Mouse (Mus musculus) kidney, postnatal 14 days (tissue): Measurements from ENCODE around the gene Cenpk.
"Not testable (repeated sequence)": the region's sequence is repeated elsewhere in the genome, so short reads cannot be mapped to it uniquely, and the experiment has no call there.

Experiments used
- DNase-seq: peaks from one replicate; pipeline ENCODE4 v3.0.0; 2022; ENCODE audit warnings: mixed read lengths

The Cenpk gene

GRCm38 (mm10) chr13:104228384-104229066, at the start of gene Cenpk, which contains the start of gene Ppwd1:
TSS of gene Cenpk (plus strand) at chr13:104228611.
TSS of gene Ppwd1 (minus strand) at chr13:104228843.
- peak; percentile 97 for DNase-seq

DNA sequence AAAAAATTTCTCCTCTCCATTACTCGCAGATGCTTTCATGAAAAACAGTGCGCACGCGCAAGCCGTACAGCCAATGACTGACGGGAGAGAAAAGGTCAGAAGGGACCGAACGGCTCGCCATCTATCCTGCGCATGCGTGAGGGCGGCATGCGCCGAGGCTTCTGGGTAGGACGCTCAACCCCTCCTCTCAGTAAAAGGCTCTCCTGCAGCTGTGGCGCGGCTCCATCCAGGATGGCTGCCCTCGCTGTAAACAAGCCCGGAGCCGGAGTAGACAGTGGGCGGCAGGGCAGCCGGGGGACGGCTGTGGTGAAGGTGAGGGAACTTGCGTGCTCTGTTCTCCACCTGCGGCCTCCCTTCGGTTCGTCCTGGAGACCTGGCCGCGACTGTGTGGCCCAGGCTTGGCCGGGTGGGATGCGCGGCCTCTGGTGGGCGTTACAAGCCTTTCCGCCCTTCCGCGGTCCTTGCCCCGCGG, 49.7 kb upstream of the Cenpk start, which contains the start of gene Trim23:
TSS of gene Trim23 (plus strand) at position 148 of the 472 bp plus-strand sequence.
- peak; percentile 98 for DNase-seq

DNA sequence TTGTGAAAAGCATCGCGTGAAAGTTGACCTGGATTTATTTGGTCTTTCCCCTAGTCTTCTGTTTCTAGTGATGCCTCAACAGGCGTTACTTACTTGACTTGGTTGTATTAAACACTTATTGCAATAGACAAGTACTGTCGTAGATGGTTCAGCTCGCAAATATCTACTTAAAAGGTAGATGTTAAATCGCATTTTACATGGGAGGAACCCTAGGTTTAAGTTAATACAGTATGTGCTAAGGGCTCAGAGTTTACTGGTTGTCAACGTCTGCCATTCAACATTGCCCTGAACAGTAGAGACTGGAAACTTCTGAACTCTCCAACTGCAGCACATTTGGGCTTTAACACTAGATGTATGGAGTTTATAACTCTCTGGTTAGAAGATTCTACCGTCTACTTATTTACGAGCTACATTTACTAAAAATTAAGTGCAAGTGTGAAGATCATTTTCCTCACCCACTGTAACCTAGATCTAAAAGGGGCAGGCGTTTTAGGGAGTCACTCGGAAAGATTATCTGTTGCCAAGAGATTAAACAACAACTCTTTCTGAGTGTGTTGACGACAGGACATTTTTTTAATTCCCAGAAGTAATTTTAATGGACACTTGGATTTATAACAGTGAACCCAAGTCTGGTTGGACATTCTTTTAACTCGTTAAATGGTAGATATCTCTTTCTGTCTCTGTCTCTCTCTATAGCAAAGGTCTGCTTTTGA, 49.1 kb upstream of the Cenpk start:
- no peak for DNase-seq

DNA sequence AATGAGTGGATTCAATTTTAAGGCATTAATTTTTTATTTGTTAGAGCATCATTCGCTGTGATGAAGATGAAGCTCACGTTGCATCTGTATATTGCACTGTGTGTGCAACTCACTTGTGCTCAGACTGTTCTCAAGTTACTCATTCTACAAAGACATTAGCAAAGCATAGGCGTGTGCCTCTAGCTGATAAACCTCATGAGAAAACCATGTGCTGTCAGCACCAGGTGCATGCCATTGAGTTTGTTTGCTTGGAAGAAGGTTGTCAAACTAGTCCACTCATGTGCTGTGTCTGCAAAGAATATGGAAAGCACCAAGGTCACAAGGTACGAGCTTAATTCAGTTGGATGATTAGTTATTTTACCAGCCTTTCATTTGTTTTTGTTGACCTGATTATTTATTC, 41.1 kb upstream of the Cenpk start:
- no peak for DNase-seq

GRCm38 (mm10) chr13:104195891-104196290, 32.5 kb upstream of the Cenpk start:
- DNase-seq, result not testable (repeated sequence)

DNA sequence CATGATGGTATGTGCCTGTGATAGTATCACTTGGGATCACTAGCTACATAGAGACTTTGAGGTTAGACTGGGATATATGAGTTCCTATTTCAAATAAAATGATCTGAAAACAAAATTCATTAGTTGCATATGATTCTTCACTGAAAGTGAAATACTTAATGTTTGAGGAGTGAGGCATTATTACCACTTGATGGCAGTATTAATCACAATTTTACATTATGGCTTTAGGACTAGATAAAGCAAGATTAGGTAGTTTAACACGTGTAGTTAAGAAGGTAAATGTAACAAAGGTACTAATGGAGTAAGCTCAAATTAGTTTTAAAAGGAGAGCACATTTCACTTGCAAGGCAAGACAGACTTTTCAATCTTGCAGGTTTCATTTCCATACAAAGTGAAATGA, 24.1 kb upstream of the Cenpk start:
- no peak for DNase-seq

GRCm38 (mm10) chr13:104227478-104227877, 933 bp upstream of the Cenpk start:
- no peak for DNase-seq

- DNase-seq, result no peak
Observed at GRCm38 (mm10) chr13:104229181-104229580, 770 bp downstream of the Cenpk start.

GRCm38 (mm10) chr13:104258997-104259396, 30.6 kb downstream of the Cenpk start:
- DNase-seq, result no peak

DNA sequence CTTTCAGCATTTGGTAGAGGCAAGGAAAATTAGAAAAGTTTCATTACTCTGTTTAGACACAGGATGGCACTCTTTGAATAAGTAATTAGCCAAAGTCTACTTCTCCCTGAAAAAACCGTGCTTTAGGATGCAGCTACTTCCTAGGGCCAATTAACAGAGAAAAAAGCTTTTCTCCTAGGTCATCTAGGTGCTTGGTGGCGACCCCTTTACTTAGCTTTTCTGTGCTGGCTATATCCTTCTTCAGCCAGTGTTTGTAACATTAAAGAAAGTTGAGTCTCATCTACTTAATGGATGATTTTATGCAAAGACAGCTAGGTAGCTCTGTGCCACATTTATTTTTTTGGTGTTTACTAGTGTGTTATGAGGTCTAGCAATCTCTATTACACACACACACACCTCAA, 56.6 kb downstream of the Cenpk start:
- peak; percentile 23 for DNase-seq

DNA sequence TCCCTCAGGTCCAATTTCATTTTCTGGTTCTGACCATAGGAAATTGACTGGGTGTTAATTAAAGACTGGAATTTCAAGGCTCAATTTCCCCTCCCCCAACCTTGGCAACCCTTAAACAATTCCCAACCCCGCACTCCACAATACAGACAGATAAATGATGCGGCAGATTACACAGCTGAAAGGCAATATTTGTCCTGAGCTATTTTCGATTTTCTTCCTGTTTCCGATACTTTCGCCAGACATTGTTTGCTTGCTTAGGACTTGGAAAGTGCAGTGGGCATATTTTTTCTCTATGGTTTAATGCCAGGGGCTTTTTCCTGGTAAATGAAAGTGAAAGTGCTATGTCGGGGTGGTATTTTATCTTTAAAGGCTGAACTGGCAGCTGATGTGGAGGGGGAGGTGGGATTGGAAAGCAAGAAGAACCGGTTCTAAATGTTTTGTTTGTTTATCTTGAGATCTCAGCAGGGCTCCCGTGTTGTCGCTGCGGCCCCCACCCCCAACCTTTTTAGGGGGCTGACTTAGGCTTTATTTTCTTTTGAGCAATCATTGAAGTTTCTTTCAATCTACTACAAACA, 57.4 kb downstream of the Cenpk start:
- peak; percentile 52 for DNase-seq

DNA sequence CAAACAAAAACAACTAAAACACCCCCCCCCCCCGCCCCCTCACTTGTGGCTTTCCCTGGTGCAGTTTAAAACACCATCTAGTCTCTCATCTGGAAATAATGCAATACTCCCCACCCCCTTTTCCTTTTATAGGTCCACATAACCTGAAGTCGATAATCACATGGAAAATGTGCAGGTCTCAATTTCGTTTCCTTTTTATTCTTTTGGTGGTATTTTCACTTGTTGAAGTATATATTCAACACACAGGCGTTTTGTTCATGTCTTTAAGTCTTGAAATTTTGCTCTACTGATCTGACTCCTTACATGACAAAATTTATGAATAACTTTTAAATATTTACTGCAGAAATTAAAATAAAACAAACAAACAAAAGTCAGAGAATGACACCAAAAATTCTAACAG, 57.9 kb downstream of the Cenpk start:
- no peak for DNase-seq

- DNase-seq, result peak; percentile 94
Observed at GRCm38 (mm10) chr13:104286897-104287309, 58.5 kb downstream of the Cenpk start.

- DNase-seq, result peak; percentile 17
Observed at GRCm38 (mm10) chr13:104287366-104288225, 59.2 kb downstream of the Cenpk start, which contains the start of gene Adamts6. TSS of gene Adamts6 (plus strand) at chr13:104287835.

- DNase-seq, result peak; percentile 81
Observed at GRCm38 (mm10) chr13:104288226-104288859, 59.9 kb downstream of the Cenpk start.

GRCm38 (mm10) chr13:104289176-104289575, 60.8 kb downstream of the Cenpk start:
- no peak for DNase-seq

- no peak for DNase-seq
Observed at GRCm38 (mm10) chr13:104295472-104295871, 67.1 kb downstream of the Cenpk start.
